Mouse (Mus musculus) C2C12 (cell line): ENCODE measurements around the gene Il3. TPM values are rescaled to one million over a fixed set of nuclear protein-coding genes. Genes with fewer than 3 reads are reported as not detected.
A peak's percentile ranks its signal among the peaks of the same experiment; 100 is the strongest.

Experiments used
- H3K27me3 ChIP-seq: one replicate; pipeline ENCODE4 v1.6.1; 2011; ENCODE audit not compliant: control insufficient read depth, insufficient read depth, insufficient read length
- H3K36me3 ChIP-seq: one replicate; pipeline ENCODE4 v1.6.1; 2011; ENCODE audit not compliant: control insufficient read depth, insufficient read depth
- H3K4me3 ChIP-seq: one replicate; pipeline ENCODE4 v1.5.1; 2011; ENCODE audit warnings: mild to moderate bottlenecking, control low read depth; ENCODE audit not compliant: poor library complexity, insufficient read depth, severe bottlenecking
- H3K79me2 ChIP-seq: one replicate; pipeline ENCODE4 v1.6.1; 2011; ENCODE audit not compliant: control insufficient read depth, insufficient read depth
- H3K79me3 ChIP-seq: one replicate; pipeline ENCODE4 v1.6.1; 2011; ENCODE audit warnings: low read depth, control low read depth
- H3ac ChIP-seq: one replicate; pipeline ENCODE3; 2011; ENCODE audit warnings: low read depth; ENCODE audit not compliant: control insufficient read depth, insufficient read length
- CEBPB ChIP-seq: IDR thresholded peaks from one replicate; pipeline ENCODE4 v1.6.1; 2011; ENCODE audit warnings: low read depth, mild to moderate bottlenecking, control low read depth, moderate library complexity
- CTCF ChIP-seq: IDR thresholded peaks from one replicate; pipeline ENCODE4 v1.5.1; 2011; ENCODE audit not compliant: control insufficient read depth, insufficient read depth, insufficient read length
- FOSL1 ChIP-seq: IDR thresholded peaks from one replicate; pipeline ENCODE4 v1.8.0; 2011; ENCODE audit warnings: mild to moderate bottlenecking, low read length; ENCODE audit not compliant: poor library complexity, insufficient read depth, severe bottlenecking
- MAX ChIP-seq: IDR thresholded peaks from one replicate; pipeline ENCODE4 v1.6.1; 2011; ENCODE audit warnings: mild to moderate bottlenecking, control low read depth
- MYOD1 ChIP-seq: IDR thresholded peaks from one replicate; pipeline ENCODE4 v1.6.1; 2011; ENCODE audit warnings: low read depth; ENCODE audit not compliant: control insufficient read depth, insufficient read length
- MYOG ChIP-seq: IDR thresholded peaks from one replicate; pipeline ENCODE4 v1.6.1; 2011; ENCODE audit not compliant: control insufficient read depth, insufficient read length; ENCODE audit errors: extremely low read depth
- USF1 ChIP-seq: IDR thresholded peaks from one replicate; pipeline ENCODE4 v1.6.1; 2011; ENCODE audit warnings: low read depth, mild to moderate bottlenecking, control low read depth, moderate library complexity
- polyA plus RNA-seq: library from polyadenylated mRNA; unstranded; fragments of >200 nt; fragmentation: generic; extraction: Trizol; gene quantifications from one replicate; pipeline ENCODE4 v1.2.1, GENCODE M21; 2012; ENCODE audit warnings: missing spikeins

Gene Il3
- polyA plus RNA-seq, 1 experiment, result not detected

GRCm38 (mm10) chr11:54293980-54294807 lies 27.1 kb upstream of the Il3 start:
- H3K4me3 ChIP-seq, result no peak overlapping the region
- H3ac ChIP-seq, result no peak overlapping the region
- no peaks in the 10 kb centered on the region for H3K36me3 ChIP-seq
- H3K79me2 ChIP-seq, result no peaks in the 10 kb centered on the region
- no peaks in the 10 kb centered on the region for H3K27me3 ChIP-seq
- TF ChIP-seq MYOG (no peak), MYOD1 (no peak), CEBPB (no peak), FOSL1 (no peak)
- H3K79me3 ChIP-seq, result no peaks in the 10 kb centered on the region

- no peaks in the 10 kb centered on the region for H3K27me3 ChIP-seq
- H3K36me3 ChIP-seq, result no peaks in the 10 kb centered on the region
- H3ac ChIP-seq, result no peak overlapping the region
- TF ChIP-seq CTCF (no peak), MAX (no peak), MYOG (no peak), USF1 (no peak), FOSL1 (no peak), CEBPB (no peak), MYOD1 (no peak)
- H3K79me2 ChIP-seq, result no peaks in the 10 kb centered on the region
- H3K4me3 ChIP-seq, result no peak overlapping the region
- no peaks in the 10 kb centered on the region for H3K79me3 ChIP-seq
Measured at GRCm38 (mm10) chr11:54292163-54292562, 25.1 kb upstream of the Il3 start.

GRCm38 (mm10) chr11:54287821-54288453 lies 20.9 kb upstream of the Il3 start:
- Histone ChIP-seq H3ac (no peak overlapping the region), H3K79me3 (no peaks in the 10 kb centered on the region), H3K4me3 (no peak overlapping the region), H3K36me3 (no peaks in the 10 kb centered on the region), H3K79me2 (no peaks in the 10 kb centered on the region), H3K27me3 (no peaks in the 10 kb centered on the region)
- TF ChIP-seq MYOD1, result no peak
- TF ChIP-seq CTCF, result no peak
- no peak for TF ChIP-seq FOSL1
- TF ChIP-seq MYOG, result no peak
- no peak for TF ChIP-seq CEBPB
- no peak for TF ChIP-seq MAX
- no peak for TF ChIP-seq USF1

- TF ChIP-seq MAX, result no peak
- no peak for TF ChIP-seq USF1
- no peak for TF ChIP-seq CEBPB
- no peak for TF ChIP-seq MYOD1
- TF ChIP-seq FOSL1, result no peak
- TF ChIP-seq CTCF, result no peak
- no peak for TF ChIP-seq MYOG
- Histone ChIP-seq H3K36me3 (no peaks in the 10 kb centered on the region), H3K79me2 (no peaks in the 10 kb centered on the region), H3ac (no peak overlapping the region), H3K4me3 (no peak overlapping the region), H3K27me3 (no peaks in the 10 kb centered on the region), H3K79me3 (no peaks in the 10 kb centered on the region)
Measured at GRCm38 (mm10) chr11:54271437-54271949, 4.4 kb upstream of the Il3 start.

- H3K4me3 ChIP-seq, result no peak overlapping the region
- no peaks in the 10 kb centered on the region for H3K79me2 ChIP-seq
- H3ac ChIP-seq, result no peak overlapping the region
- TF ChIP-seq MAX (no peak), FOSL1 (no peak), USF1 (no peak), CEBPB (peak; percentile 71), MYOD1 (no peak), MYOG (no peak), CTCF (no peak)
- no peaks in the 10 kb centered on the region for H3K36me3 ChIP-seq
- H3K79me3 ChIP-seq, result no peaks in the 10 kb centered on the region
- H3K27me3 ChIP-seq, result no peaks in the 10 kb centered on the region
Measured at GRCm38 (mm10) chr11:54269191-54269896, 2.3 kb upstream of the Il3 start.
